Mouse (Mus musculus) liver, embryonic 16.5 days (tissue): Measurements from ENCODE around the gene Rtn3. TPM values are rescaled to one million over a fixed set of nuclear protein-coding genes. Genes with fewer than 3 reads are reported as not detected.

Experiments used
- ATAC-seq: fragments of 200-750 bp; cut with Nextera tagmentation; 2 replicates; pipeline ENCODE4 v1.8.0; 2017; ENCODE audit warnings: low read depth, mild to moderate bottlenecking, moderate number of reproducible peaks, moderate library complexity
- H3K27ac ChIP-seq: fragments of 300-500 bp; sonication (generic); 2 replicates; pipeline ENCODE4 v1.5.1; 2014; ENCODE audit warnings: mild to moderate bottlenecking, low read length
- H3K27me3 ChIP-seq: fragments of 300-500 bp; sonication (generic); 2 replicates; pipeline ENCODE4 v1.6.1; 2014; ENCODE audit warnings: low read depth, low read length, mixed read lengths; ENCODE audit not compliant: control insufficient read depth, insufficient read depth
- H3K36me3 ChIP-seq: fragments of 300-500 bp; sonication (generic); 2 replicates; pipeline ENCODE4 v1.6.1; 2014; ENCODE audit warnings: mild to moderate bottlenecking; ENCODE audit not compliant: control insufficient read depth, insufficient read depth
- H3K4me1 ChIP-seq: fragments of 300-500 bp; sonication (generic); 2 replicates; pipeline ENCODE4 v1.6.1; 2014; ENCODE audit warnings: low read depth, low read length, mixed read lengths; ENCODE audit not compliant: control insufficient read depth
- H3K4me2 ChIP-seq: fragments of 300-500 bp; sonication (generic); 2 replicates; pipeline ENCODE4 v1.6.1; 2014; ENCODE audit warnings: low read depth, low read length, mixed read lengths
- H3K4me3 ChIP-seq: fragments of 300-500 bp; sonication (generic); 2 replicates; pipeline ENCODE4 v1.5.1; 2014; ENCODE audit warnings: low read depth, mild to moderate bottlenecking, low read length
- H3K9ac ChIP-seq: fragments of 300-500 bp; sonication (generic); 2 replicates; pipeline ENCODE4 v1.6.1; 2014; ENCODE audit warnings: low read depth, low read length
- H3K9me3 ChIP-seq: fragments of 300-500 bp; sonication (generic); replicated peaks from 2 replicates; pipeline ENCODE4 v1.6.1; 2016; ENCODE audit warnings: low read length; ENCODE audit not compliant: control insufficient read depth
- WGBS: fragments of 180-500 bp; shearing (Covaris S2); extraction: QIAGEN DNeasy Blood & Tissue Kit; methylation state at CpG from one replicate; pipeline ENCODE4 v1.1.7; 2014; ENCODE audit not compliant: insufficient replicate concordance; 5-methylcytosine and 5-hydroxymethylcytosine counted together
- polyA plus RNA-seq: library from polyadenylated mRNA; unstranded; fragments of >200 nt; fragmentation: Nextera tagmentation; extraction: Ambion mirVana; gene quantifications from 2 replicates; pipeline ENCODE4 v1.2.1, GENCODE M21; 2015

Rtn3 gene
- polyA plus RNA-seq, 1 experiment from 2014 or later: 63.8 TPM

DNA sequence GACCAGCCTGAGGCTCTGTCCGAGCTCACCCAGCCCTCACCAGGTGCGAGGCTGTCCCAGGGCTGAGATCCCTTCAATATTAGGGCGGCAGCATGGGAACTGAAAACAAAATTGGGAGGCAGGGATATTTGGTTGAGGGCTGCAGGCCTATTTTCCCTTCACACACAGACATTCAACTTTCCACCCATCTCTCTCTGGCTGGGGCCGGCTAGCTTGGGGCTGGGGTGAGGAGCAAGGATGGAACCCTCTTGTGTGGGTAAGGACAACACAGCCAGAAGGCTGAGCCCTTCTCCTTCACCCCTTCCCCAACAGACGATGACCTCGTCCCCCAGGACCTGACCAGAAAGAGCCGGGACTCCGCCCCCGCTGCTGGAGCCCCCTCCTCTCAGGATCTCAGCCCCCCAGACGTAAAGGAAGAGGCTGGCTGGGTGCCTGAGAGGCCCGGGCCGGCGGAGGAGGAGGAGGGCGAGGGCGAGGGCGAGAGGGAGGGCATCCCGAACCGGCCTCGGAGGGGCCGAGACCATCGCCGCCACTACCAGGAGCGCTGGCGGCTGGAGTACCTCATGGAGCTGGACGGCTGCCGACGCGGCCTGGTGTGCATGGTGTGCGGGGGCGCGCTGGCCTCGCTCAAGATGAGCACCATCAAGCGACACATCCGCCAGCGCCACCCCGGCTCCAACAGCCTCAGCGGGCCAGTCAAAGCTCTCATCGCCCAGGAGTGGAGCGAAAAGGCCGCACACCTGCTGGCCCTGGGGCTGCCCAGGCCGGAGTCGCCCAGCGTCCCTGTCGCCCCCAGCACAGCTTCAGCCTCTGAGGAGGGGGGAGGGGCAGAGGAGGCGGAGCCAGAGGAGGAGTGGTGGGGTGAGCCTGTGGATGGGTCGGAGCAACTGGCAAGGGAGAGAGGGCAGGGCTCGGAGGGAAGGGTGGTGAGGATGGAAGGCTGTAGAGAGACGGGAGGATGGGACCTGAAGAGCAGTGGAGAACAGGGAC, 61.2 kb downstream of the Rtn3 start:
- Histone ChIP-seq H3K27ac (no peak overlapping the region), H3K9ac (no peak overlapping the region), H3K4me3 (no peak overlapping the region), H3K27me3 (peaks cover 4% of the 10 kb centered on the region), H3K4me1 (peaks cover 31% of the 10 kb centered on the region), H3K36me3 (peaks cover 6% of the 10 kb centered on the region), H3K9me3 (no peaks in the 10 kb centered on the region), H3K4me2 (peak overlapping the region; percentile 39)
- WGBS: 68% methylated on average over 47 of the region's 48 CpGs
- ATAC-seq: no peak

DNA sequence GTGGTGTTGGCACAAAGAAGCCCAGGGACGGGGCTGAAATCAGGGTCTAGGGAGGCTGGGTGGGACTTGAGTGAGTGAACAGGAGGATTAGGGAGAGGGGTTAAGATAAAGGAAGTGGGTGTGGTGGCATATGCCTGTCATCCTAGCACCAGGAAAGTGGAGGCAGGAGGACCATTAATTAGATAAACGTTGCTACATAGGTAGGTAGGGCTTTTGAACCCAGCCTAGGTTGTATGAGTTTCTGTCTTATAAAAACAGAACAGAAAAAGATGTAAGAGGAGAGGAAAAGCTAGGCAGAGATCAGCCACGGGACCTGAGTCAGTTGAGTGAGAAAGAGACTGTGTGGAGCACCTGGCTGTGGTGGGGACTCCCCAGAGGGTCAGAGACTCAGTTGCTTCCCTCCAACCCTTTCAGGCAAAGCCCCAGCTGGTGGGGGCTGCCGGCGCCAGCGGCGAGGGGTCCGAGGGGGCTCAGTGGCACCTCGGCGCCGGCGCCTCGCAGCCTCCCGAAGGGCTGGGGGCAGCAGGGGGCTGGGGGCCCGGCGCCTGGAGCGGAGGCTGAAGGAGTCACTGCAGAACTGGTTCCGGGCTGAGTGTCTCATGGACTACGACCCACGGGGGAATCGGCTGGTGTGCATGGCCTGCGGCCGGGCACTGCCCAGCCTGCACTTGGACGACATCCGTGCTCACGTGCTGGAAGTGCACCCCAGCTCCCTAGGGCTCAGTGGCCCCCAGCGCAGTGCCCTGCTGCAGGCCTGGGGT, 62.1 kb downstream of the Rtn3 start:
- no peaks in the 10 kb centered on the region; the same call in none of the 2 replicates for H3K36me3 ChIP-seq
- H3K4me1 ChIP-seq: peaks cover 36% of the 10 kb centered on the region
- no peak overlapping the region for H3K9ac ChIP-seq
- H3K4me3 ChIP-seq: no peak overlapping the region
- WGBS: 78% methylated on average over 27 of the region's 27 CpGs
- no peak overlapping the region for H3K27ac ChIP-seq
- H3K9me3 ChIP-seq: no peaks in the 10 kb centered on the region
- H3K4me2 ChIP-seq: no peak overlapping the region
- ATAC-seq: no peak
- H3K27me3 ChIP-seq: peaks cover 13% of the 10 kb centered on the region

DNA sequence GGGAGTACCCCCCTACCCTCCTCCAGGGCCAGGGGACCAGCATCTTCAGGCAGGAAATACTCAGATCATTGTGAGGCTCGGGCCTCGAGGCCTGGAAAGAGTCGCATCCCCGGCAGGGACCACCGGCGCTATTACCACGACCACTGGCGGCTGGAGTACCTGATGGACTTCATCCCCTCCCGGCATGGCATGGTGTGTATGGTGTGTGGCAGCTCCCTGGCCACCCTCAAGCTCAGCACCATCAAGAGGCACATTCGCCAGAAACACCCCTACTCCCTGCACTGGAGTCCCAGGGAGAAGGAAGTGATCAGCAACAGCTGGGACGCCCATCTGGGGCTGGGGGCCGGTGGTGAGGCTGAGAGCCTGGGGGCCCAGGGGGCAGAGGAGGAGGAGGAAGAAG, 63.0 kb downstream of the Rtn3 start:
- Histone ChIP-seq H3K4me3 (no peak overlapping the region), H3K4me1 (peaks cover 36% of the 10 kb centered on the region), H3K4me2 (no peak overlapping the region), H3K27ac (no peak overlapping the region), H3K27me3 (peaks cover 17% of the 10 kb centered on the region), H3K36me3 (no peaks in the 10 kb centered on the region; the same call in 1 of the 2 replicates), H3K9me3 (no peaks in the 10 kb centered on the region), H3K9ac (no peak overlapping the region)
- no peak for ATAC-seq
- WGBS: 62% methylated on average over 12 of the region's 12 CpGs

DNA sequence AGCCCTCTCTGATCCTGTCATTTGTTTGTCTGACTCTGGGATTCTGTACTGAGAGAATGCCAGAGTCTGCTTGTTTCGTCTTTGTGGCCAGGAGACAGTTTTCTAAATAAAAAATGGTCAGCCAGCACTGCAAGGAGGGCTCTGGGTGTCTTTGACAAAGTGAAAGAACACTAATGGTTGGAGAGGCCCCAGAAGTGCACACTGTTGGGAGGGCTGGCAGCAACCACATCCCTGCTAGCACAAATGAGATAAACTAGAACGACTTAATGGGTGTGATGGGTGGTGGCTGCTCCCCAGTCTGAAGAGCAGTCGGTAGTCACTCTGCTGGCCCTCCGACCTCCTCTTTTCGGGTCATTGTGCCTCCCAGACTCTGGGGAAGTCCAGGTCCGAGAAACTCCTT, 63.9 kb downstream of the Rtn3 start:
- peak overlapping the region; percentile 92 for H3K4me2 ChIP-seq
- H3K9me3 ChIP-seq: no peaks in the 10 kb centered on the region
- H3K4me3 ChIP-seq: peak overlapping the region; percentile 42
- no peaks in the 10 kb centered on the region for H3K36me3 ChIP-seq
- H3K9ac ChIP-seq: peak overlapping the region; percentile 25
- 12% methylated on average over 6 of the region's 6 CpGs for whole genome bisulfite sequencing
- peaks cover 36% of the 10 kb centered on the region for H3K4me1 ChIP-seq
- peaks cover 17% of the 10 kb centered on the region for H3K27me3 ChIP-seq
- H3K27ac ChIP-seq: no peak overlapping the region
- 0 out of 2 replicates have a peak, but pooled peaks have one; percentile 8 for ATAC-seq

DNA sequence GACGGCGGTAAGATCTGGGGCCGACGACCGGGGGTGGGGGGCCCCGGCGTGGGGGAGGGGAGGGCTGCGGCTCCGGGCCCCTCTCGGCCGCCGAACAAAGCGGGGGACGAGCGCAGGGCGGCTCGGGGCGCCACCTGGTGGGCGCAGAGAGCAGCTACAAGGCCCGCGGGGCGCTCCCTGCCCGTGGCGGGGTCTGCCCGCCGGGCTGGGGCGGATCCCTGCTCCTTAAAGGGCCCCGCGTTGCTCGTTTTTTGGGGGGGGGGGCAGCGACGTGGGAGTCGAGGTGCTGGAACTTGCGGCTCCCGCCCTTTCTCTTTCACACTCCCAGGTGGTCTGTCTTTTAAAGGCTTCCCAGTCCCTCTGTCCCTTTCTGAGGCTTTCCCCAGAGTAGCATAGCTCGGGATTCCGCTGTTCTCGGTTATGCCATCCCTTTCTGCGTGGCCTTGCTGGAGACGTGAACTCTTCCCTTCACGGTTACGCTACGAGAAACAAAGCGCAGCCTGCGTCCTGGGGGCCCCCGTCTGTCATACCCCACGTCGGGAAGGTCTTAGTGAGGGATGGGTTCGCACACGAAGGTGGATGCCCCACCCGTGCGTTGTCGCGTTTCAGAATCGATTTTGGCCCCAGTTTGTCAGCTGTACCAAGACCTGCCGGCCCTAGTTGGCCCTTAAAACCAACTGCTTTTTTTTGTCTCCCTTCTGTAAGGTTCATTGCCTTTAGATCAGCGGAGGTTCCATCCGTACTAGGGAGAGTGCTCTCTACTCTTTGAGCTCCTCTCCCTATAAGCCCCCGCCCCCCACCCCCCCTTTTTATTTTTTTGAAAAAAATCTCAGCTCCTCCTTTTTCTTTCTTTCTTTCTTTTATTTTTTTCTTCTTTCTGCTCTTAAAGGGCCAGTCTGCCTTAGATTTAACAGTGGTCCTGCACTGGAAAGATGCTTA, 64.9 kb downstream of the Rtn3 start:
- Histone ChIP-seq H3K27me3 (peaks cover 17% of the 10 kb centered on the region), H3K4me3 (peak overlapping the region; percentile 77), H3K27ac (peak overlapping the region; percentile 42), H3K9me3 (no peaks in the 10 kb centered on the region), H3K36me3 (no peaks in the 10 kb centered on the region), H3K9ac (peak overlapping the region; percentile 75), H3K4me2 (peak overlapping the region; percentile 92), H3K4me1 (peaks cover 35% of the 10 kb centered on the region)
- under 1% methylated on average over 52 of the region's 59 CpGs for WGBS
- ATAC-seq: peak; percentile 66

DNA sequence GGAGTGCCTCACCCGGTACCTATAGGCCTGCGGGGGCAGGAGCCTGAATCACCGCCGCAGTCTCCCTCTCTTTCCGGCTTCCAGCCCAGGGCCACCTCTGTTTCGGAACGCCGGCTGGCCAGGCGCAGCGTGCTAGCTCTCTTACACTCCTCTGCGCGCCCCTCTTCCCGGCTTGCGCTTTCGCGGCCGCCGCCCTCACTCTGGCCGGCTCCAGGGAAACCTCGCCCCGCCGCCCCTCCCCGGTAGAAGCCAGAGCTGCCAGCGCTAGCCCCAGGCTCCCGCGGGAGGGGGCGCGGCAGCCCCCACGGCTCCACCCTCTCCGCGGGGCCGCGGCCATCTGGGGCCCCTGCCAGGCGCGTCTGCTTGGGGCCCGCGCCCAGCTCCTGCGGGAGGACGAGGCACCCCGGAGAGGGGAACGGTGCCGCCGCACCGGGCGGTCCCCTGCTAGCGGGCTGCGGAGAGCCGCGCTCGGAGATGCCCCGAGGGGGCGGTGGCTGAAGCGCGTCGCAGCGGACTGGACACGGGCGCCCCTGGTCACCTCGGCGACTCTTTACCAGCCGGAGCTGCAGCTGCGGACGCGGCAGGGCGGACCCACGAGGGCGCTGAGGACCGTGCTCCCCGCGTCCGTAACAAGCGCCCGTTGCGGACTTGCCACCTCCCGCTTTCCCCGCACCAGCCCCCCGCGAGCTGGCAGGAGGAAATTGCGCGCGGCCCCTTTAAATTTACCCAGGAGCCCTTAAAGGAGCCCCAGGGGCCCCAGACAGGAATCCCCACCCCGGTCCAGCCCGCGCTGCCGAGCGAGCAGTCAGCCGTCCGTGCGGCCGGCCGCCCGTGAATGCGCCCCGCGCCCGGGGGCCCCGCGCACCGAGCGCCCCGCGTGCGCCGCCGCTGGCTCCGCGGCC, 66.0 kb downstream of the Rtn3 start, which contains the start of gene 2700081O15Rik:
TSS of gene 2700081O15Rik (plus strand) at position 792 of the 902 bp plus-strand sequence.
- peak; percentile 67 for ATAC-seq
- Histone ChIP-seq H3K9me3 (no peaks in the 10 kb centered on the region), H3K4me2 (peak within 1 kb of the TSS; percentile 92), H3K36me3 (no peaks in the 10 kb centered on the region), H3K9ac (peak within 1 kb of the TSS; percentile 75), H3K27ac (peak within 1 kb of the TSS; percentile 42), H3K27me3 (peaks cover 17% of the 10 kb centered on the region), H3K4me3 (peak within 1 kb of the TSS; percentile 77), H3K4me1 (peaks cover 35% of the 10 kb centered on the region)
- under 1% methylated on average over 100 of the region's 107 CpGs for WGBS

DNA sequence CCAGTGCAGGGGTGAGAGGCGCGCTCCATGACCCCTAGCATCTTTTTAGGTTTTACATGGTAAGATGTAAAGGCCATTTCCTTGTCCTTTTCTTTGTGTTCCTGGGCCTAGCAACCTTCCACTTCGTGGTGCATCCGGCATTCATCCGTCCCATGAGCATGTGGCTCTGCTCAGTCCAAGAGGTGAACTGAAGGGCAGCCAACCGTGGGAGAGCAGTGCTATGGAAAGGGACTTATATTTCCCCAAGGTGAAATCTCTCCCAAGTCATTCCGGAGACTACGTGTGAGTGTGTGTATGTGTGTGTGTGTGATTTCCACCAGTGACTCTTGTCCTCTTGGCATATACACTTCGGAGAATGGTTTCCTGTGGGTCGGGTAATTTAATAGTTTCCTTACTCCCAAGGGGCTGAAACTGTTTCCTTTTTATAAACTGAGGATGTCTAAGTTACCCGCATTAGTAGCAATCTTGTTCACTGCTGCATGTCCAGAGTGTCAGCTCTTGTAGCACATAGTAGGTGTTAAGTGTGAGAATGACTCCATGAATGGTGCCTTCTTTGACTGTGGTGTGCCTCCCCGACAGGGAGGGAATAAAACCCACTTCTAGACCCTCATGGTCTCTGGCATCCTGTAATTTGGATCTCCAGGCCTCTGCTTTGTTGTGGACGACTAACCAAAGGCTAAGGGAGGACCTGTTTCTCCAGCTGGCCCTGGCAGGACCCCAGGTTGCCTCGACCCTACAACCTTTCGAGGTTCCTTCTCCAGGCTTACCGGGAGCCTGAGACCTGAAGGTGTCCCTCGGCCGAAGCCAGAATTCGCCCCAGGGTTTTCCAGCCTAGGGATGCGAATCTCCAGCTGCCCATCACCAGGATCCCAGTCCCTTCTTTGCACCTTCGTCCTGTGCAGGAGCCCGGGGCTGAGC, 66.9 kb downstream of the Rtn3 start:
- H3K4me1 ChIP-seq: peaks cover 35% of the 10 kb centered on the region
- WGBS: 40% methylated on average over 22 of the region's 22 CpGs
- no peaks in the 10 kb centered on the region for H3K36me3 ChIP-seq
- peak overlapping the region; percentile 75 for H3K9ac ChIP-seq
- no peak overlapping the region; the same call in 1 of the 2 replicates for H3K27ac ChIP-seq
- H3K4me3 ChIP-seq: peak overlapping the region; percentile 77
- peaks cover 17% of the 10 kb centered on the region for H3K27me3 ChIP-seq
- ATAC-seq: no peak
- H3K4me2 ChIP-seq: peak overlapping the region; percentile 92
- no peaks in the 10 kb centered on the region for H3K9me3 ChIP-seq
